Mouse (Mus musculus) G1E-ER4 (cell line): ENCODE data around the gene Nes. TPM values are rescaled to one million over a fixed set of nuclear protein-coding genes. Genes with fewer than 3 reads are reported as not detected.

Source experiments
- GATA1 ChIP-seq: IDR thresholded peaks from one replicate; pipeline ENCODE4 v1.8.0; 2012; ENCODE audit warnings: low read length, inconsistent platforms
- polyA plus RNA-seq: library from polyadenylated mRNA; stranded (reverse); fragments of >175 nt; gene quantifications from 2 replicates; pipeline ENCODE4 v1.2.3, GENCODE M21; 2012

Nes gene
- polyA plus RNA-seq, 1 experiment = not detected

GRCm38 (mm10) chr3:88005822-88006786, 35.2 kb downstream of the Nes start:
- no peak for TF ChIP-seq GATA1

GRCm38 (mm10) chr3:88010634-88011265, 39.9 kb downstream of the Nes start:
- no peak for TF ChIP-seq GATA1

- TF ChIP-seq GATA1 = no peak
These were observed 51.7 kb downstream of the Nes start for GRCm38 (mm10) chr3:88022322-88023191.

GRCm38 (mm10) chr3:88023192-88024074, 52.6 kb downstream of the Nes start:
- no peak for TF ChIP-seq GATA1

- TF ChIP-seq GATA1 = no peak
These were observed 55.9 kb downstream of the Nes start for GRCm38 (mm10) chr3:88026823-88027222.

GRCm38 (mm10) chr3:88027434-88028186, 56.7 kb downstream of the Nes start, which contains the start of gene Hapln2:
Gene Hapln2, minus strand, starts transcription at chr3:88027583.
- TF ChIP-seq GATA1 = no peak

Other genes starting within 250 kb of the Nes start
- gene Lrrc71, start 222.5 kb upstream of the Nes start, polyA plus RNA-seq = 0.01 TPM in 1 of 2 replicates, not detected in the other
- gene Ntrk1, start 175.9 kb upstream of the Nes start, polyA plus RNA-seq = not detected in 2 replicates
- gene Insrr, start 174.1 kb upstream of the Nes start, polyA plus RNA-seq = not detected in 2 replicates
- not detected in 2 replicates for gene Pear1, start 146.8 kb upstream of the Nes start, polyA plus RNA-seq
- gene Sh2d2a, start 124.3 kb upstream of the Nes start, polyA plus RNA-seq = 0.02 TPM in 1 of 2 replicates, not detected in the other
- 81.3 and 101 TPM in 2 replicates for gene Prcc, start 85.5 kb upstream of the Nes start, polyA plus RNA-seq
- gene Hdgf, start 64.8 kb upstream of the Nes start, polyA plus RNA-seq = 2,373 and 3,088 TPM in 2 replicates
- gene Mrpl24, start 51.6 kb upstream of the Nes start, polyA plus RNA-seq = 13.8 and 15.8 TPM in 2 replicates
- 14.0 and 17.6 TPM in 2 replicates for gene Isg20l2, start 40.8 kb upstream of the Nes start, polyA plus RNA-seq
- 16.3 and 26.0 TPM in 2 replicates for gene Rrnad1, start 40.4 kb upstream of the Nes start, polyA plus RNA-seq
- gene Crabp2, start 22.4 kb upstream of the Nes start, polyA plus RNA-seq = not detected in 2 replicates
- gene Bcan, start 29.2 kb downstream of the Nes start, polyA plus RNA-seq = not detected in 2 replicates
- gene Hapln2, start 56.5 kb downstream of the Nes start, polyA plus RNA-seq = not detected in 2 replicates
- gene Gpatch4, start 72.0 kb downstream of the Nes start, polyA plus RNA-seq = 34.8 and 53.1 TPM in 2 replicates
- gene Naxe, start 87.4 kb downstream of the Nes start, polyA plus RNA-seq = 26.1 and 37.5 TPM in 2 replicates
- gene Ttc24, start 107.2 kb downstream of the Nes start, polyA plus RNA-seq = not detected in 2 replicates
- gene Iqgap3, start 110.9 kb downstream of the Nes start, polyA plus RNA-seq = 7.6 and 13.5 TPM in 2 replicates
- 164 and 168 TPM in 2 replicates for gene Mef2d, start 171.3 kb downstream of the Nes start, polyA plus RNA-seq